Mouse (Mus musculus) heart, adult 2 months (tissue): ENCODE measurements around the gene Fam43b.

ENCODE experiments used
- CTCF ChIP-seq: fragments of 200-600 bp; IDR thresholded peaks from 2 replicates; pipeline ENCODE4 v1.8.1; 2022; ENCODE audit warnings: antibody characterized with exemption, mild to moderate bottlenecking, moderate library complexity
- POLR2A ChIP-seq: fragments of 200-500 bp; IDR thresholded peaks from 2 replicates; pipeline ENCODE4 v1.6.1; 2011; ENCODE audit warnings: mild to moderate bottlenecking, low read depth, low read length, control low read depth; ENCODE audit not compliant: insufficient read depth

GRCm38 (mm10) chr4:138395087-138395970 is 999 bp downstream of the Fam43b start:
- no peak for TF ChIP-seq POLR2A
- TF ChIP-seq CTCF = no peak
